Mouse (Mus musculus) MEL (cell line): ENCODE measurements around the gene 1700074P13Rik. TPM values are rescaled to one million over a fixed set of nuclear protein-coding genes. Genes with fewer than 3 reads are reported as not detected.
"Not testable (repeated sequence)": the region's sequence is repeated elsewhere in the genome, so short reads cannot be mapped to it uniquely, and the experiment has no call there.

ENCODE experiments used
- DNase-seq: peaks from one replicate; pipeline ENCODE4 v3.0.0; 2011; ENCODE audit warnings: low read depth, low spot score
- H3K27ac ChIP-seq: 2 replicates; pipeline ENCODE4 v1.5.1; 2012; ENCODE audit warnings: low read depth, mild to moderate bottlenecking, control low read depth, low read length, moderate library complexity; ENCODE audit not compliant: control insufficient read depth
- H3K27me3 ChIP-seq, 2 experiments: fragments of 150-350 bp in 1 of 2; sonication (generic) in 1 of 2; 2 replicates each; pipeline ENCODE4 v1.6.1; 2012; ENCODE audit warnings: low read length in 2 of 2, mild to moderate bottlenecking in 2 of 2, improper control_type of control experiment in 1 of 2, moderate library complexity in 1 of 2; ENCODE audit not compliant: insufficient read depth in 2 of 2, control insufficient read depth in 1 of 2
- H3K36me3 ChIP-seq, 2 experiments: 2 replicates each; pipeline ENCODE4 v1.6.1; 2012 to 2014; ENCODE audit warnings: low read length in 2 of 2, improper control_type of control experiment in 1 of 2, inconsistent platforms in 1 of 2, mild to moderate bottlenecking in 1 of 2; ENCODE audit not compliant: insufficient read depth in 2 of 2, control insufficient read depth in 1 of 2
- H3K4me1 ChIP-seq, 2 experiments: fragments of 150-350 bp in 1 of 2; sonication (generic) in 1 of 2; 2 replicates each; pipeline ENCODE4 v1.6.1; 2012; ENCODE audit warnings: low read length in 2 of 2, improper control_type of control experiment in 1 of 2, mild to moderate bottlenecking in 1 of 2; ENCODE audit not compliant: insufficient read depth in 2 of 2, control insufficient read depth in 1 of 2
- H3K4me3 ChIP-seq, 2 experiments: fragments of 150-350 bp in 1 of 2; sonication (generic) in 1 of 2; 2 replicates each; pipeline ENCODE4 v1.5.1; 2012; ENCODE audit warnings: low read depth in 2 of 2, low read length in 2 of 2, mild to moderate bottlenecking in 2 of 2, moderate library complexity in 2 of 2, control low read depth in 1 of 2, improper control_type of control experiment in 1 of 2; ENCODE audit not compliant: control insufficient read depth in 1 of 2, insufficient read depth in 1 of 2
- H3K79me2 ChIP-seq: 2 replicates; pipeline ENCODE4 v1.6.1; 2012; ENCODE audit warnings: mild to moderate bottlenecking, low read length, moderate library complexity; ENCODE audit not compliant: control insufficient read depth, poor library complexity, insufficient read depth
- H3K9ac ChIP-seq: 2 replicates; pipeline ENCODE4 v1.6.1; 2012; ENCODE audit warnings: low read depth, mild to moderate bottlenecking, control low read depth, low read length, moderate library complexity; ENCODE audit not compliant: control insufficient read depth, poor library complexity, severe bottlenecking
- H3K9me3 ChIP-seq: fragments of 150-350 bp; sonication (generic); replicated peaks from 2 replicates; pipeline ENCODE4 v1.6.1; 2012; ENCODE audit warnings: mild to moderate bottlenecking, low read length, improper control_type of control experiment, moderate library complexity; ENCODE audit not compliant: insufficient read depth
- BHLHE40 ChIP-seq: IDR thresholded peaks from 2 replicates; pipeline ENCODE4 v1.6.1; 2012; ENCODE audit warnings: low read depth, mild to moderate bottlenecking, inconsistent platforms, low read length, improper control_type of control experiment, borderline replicate concordance
- CHD1 ChIP-seq: IDR thresholded peaks from 2 replicates; pipeline ENCODE4 v1.6.1; 2012; ENCODE audit warnings: low read depth, mild to moderate bottlenecking, inconsistent platforms, low read length, improper control_type of control experiment
- EP300 ChIP-seq, 2 experiments: IDR thresholded peaks; 2 replicates each; pipeline ENCODE4 v1.6.1; 2011; ENCODE audit warnings: improper control_type of control experiment in 2 of 2, low read length in 2 of 2, low read depth in 1 of 2, mild to moderate bottlenecking in 1 of 2
- GABPA ChIP-seq: IDR thresholded peaks from 2 replicates; pipeline ENCODE4 v1.6.1; 2012; ENCODE audit warnings: low read depth, mild to moderate bottlenecking, inconsistent platforms, low read length, improper control_type of control experiment, moderate library complexity
- JUND ChIP-seq: IDR thresholded peaks from 2 replicates; pipeline ENCODE4 v1.6.1; 2011; ENCODE audit warnings: low read depth, mild to moderate bottlenecking, improper control_type of control experiment, low read length
- MAFK ChIP-seq: IDR thresholded peaks from 2 replicates; pipeline ENCODE4 v1.6.1; 2011; ENCODE audit warnings: low read depth, mild to moderate bottlenecking, low read length, improper control_type of control experiment, borderline replicate concordance
- MAZ ChIP-seq: IDR thresholded peaks from 2 replicates; pipeline ENCODE4 v1.6.1; 2012; ENCODE audit warnings: low read depth, mild to moderate bottlenecking, inconsistent platforms, low read length, improper control_type of control experiment
- MXI1 ChIP-seq: IDR thresholded peaks from 2 replicates; pipeline ENCODE4 v1.6.1; 2011; ENCODE audit warnings: mild to moderate bottlenecking, low read depth, low read length, improper control_type of control experiment
- MYB ChIP-seq: IDR thresholded peaks from 2 replicates; pipeline ENCODE4 v1.6.1; 2011; ENCODE audit warnings: mild to moderate bottlenecking, low read depth, low read length, improper control_type of control experiment
- MYC ChIP-seq: IDR thresholded peaks from 2 replicates; pipeline ENCODE4 v1.6.1; 2011; ENCODE audit warnings: low read depth, mild to moderate bottlenecking, low read length, improper control_type of control experiment, moderate library complexity
- NRF1 ChIP-seq: IDR thresholded peaks from 2 replicates; pipeline ENCODE4 v1.6.1; 2014; ENCODE audit warnings: low read depth, mild to moderate bottlenecking, inconsistent platforms, low read length, improper control_type of control experiment, moderate library complexity; ENCODE audit not compliant: poor library complexity, insufficient read depth, severe bottlenecking
- POLR2AphosphoS2 ChIP-seq: IDR thresholded peaks from 2 replicates; pipeline ENCODE4 v1.6.1; 2011; ENCODE audit warnings: low read length, improper control_type of control experiment
- POLR2AphosphoS5 ChIP-seq: IDR thresholded peaks from 2 replicates; pipeline ENCODE4 v1.6.1; 2012; ENCODE audit warnings: low read depth, borderline replicate concordance, mild to moderate bottlenecking, inconsistent platforms, low read length, moderate library complexity, mixed read lengths
- RCOR1 ChIP-seq: IDR thresholded peaks from 2 replicates; pipeline ENCODE4 v1.6.1; 2012; ENCODE audit warnings: low read depth, mild to moderate bottlenecking, inconsistent platforms, low read length, improper control_type of control experiment
- SIN3A ChIP-seq: IDR thresholded peaks from 2 replicates; pipeline ENCODE4 v1.6.1; 2012; ENCODE audit warnings: low read length, improper control_type of control experiment, inconsistent platforms
- TAL1 ChIP-seq: IDR thresholded peaks from 2 replicates; pipeline ENCODE4 v1.6.1; 2012; ENCODE audit warnings: mild to moderate bottlenecking, inconsistent platforms, low read length, moderate library complexity, mixed read lengths
- TBP ChIP-seq: IDR thresholded peaks from 2 replicates; pipeline ENCODE4 v1.8.0; 2011; ENCODE audit warnings: low read depth, low read length, improper control_type of control experiment
- TCF12 ChIP-seq: IDR thresholded peaks from 2 replicates; pipeline ENCODE4 v1.6.1; 2014; ENCODE audit warnings: low read depth, mild to moderate bottlenecking, inconsistent platforms, low read length, improper control_type of control experiment, moderate library complexity
- USF1 ChIP-seq: IDR thresholded peaks from 2 replicates; pipeline ENCODE4 v1.6.1; 2014; ENCODE audit warnings: low read depth, mild to moderate bottlenecking, inconsistent platforms, low read length, improper control_type of control experiment, moderate library complexity
- USF2 ChIP-seq, 2 experiments: IDR thresholded peaks; 2 replicates each; pipeline ENCODE4 v1.6.1; 2011 to 2012; ENCODE audit warnings: improper control_type of control experiment in 2 of 2, low read length in 2 of 2, borderline replicate concordance in 1 of 2, inconsistent platforms in 1 of 2, low read depth in 1 of 2, mild to moderate bottlenecking in 1 of 2; ENCODE audit not compliant: insufficient read depth in 1 of 2
- ZC3H11A ChIP-seq: IDR thresholded peaks from 2 replicates; pipeline ENCODE4 v1.6.1; 2012; ENCODE audit warnings: low read depth, mild to moderate bottlenecking, inconsistent platforms, low read length, improper control_type of control experiment
- ZKSCAN1 ChIP-seq: IDR thresholded peaks from 2 replicates; pipeline ENCODE4 v1.6.1; 2012; ENCODE audit warnings: low read depth, mild to moderate bottlenecking, inconsistent platforms, low read length, improper control_type of control experiment, moderate library complexity
- ZNF384 ChIP-seq: IDR thresholded peaks from 2 replicates; pipeline ENCODE4 v1.6.1; 2012; ENCODE audit warnings: low read depth, mild to moderate bottlenecking, inconsistent platforms, low read length, improper control_type of control experiment
- polyA plus RNA-seq, 2 experiments: library from polyadenylated mRNA; stranded (reverse) in 1 of 2; unstranded in 1 of 2; fragments of >175 nt in 1 of 2; fragments of >200 nt in 1 of 2; gene quantifications; 2 replicates each; pipeline versions ENCODE4 v1.2.1 to v1.2.4; 2012; ENCODE audit warnings: low replicate concordance in 2 of 2, low read depth in 1 of 2; ENCODE audit not compliant: insufficient read length in 2 of 2, insufficient read depth in 1 of 2, missing spikeins in 1 of 2
- total RNA-seq: library from RNA; depleted of rRNA; stranded (reverse); fragments of 300-350 nt; gene quantifications from 2 replicates; pipeline ENCODE4 v1.2.3, GENCODE M21; 2012; rRNA removed

1700074P13Rik gene
- total RNA-seq (not detected in 2 replicates), polyA plus RNA-seq (not detected)

- Histone ChIP-seq H3K27me3 (no peaks in the 10 kb centered on the region), H3K9ac (no peak within 1 kb of the TSS), H3K9me3 (no peaks in the 10 kb centered on the region), H3K4me3 (no peak within 1 kb of the TSS), H3K27ac (no peak within 1 kb of the TSS), H3K36me3 (no peaks in the 10 kb centered on the region), H3K4me1 (no peaks in the 10 kb centered on the region), H3K79me2 (no peaks in the 10 kb centered on the region)
- DNase-seq, result no peak
- TF ChIP-seq TAL1 (no peak), MAZ (no peak), ZKSCAN1 (no peak), BHLHE40 (no peak), EP300 (IDR thresholded peaks at IDR 0.05; ENCODE audit: low read depth in 1 of 2, low read length in 2 of 2) (no peak), CHD1 (no peak), MYB (no peak), MAFK (no peak)
Measured at GRCm38 (mm10) chr6:40940457-40940856, at the start of gene 1700074P13Rik. TSS of gene 1700074P13Rik (minus strand) at chr6:40940557.

GRCm38 (mm10) chr6:40964454-40964853, 24.1 kb upstream of the 1700074P13Rik start, which contains the start of gene 1810009J06Rik:
TSS of gene 1810009J06Rik (plus strand) at chr6:40964754.
- H3K27me3 ChIP-seq, H3K36me3 ChIP-seq: not testable (repeated sequence)

GRCm38 (mm10) chr6:40953716-40954115, 13.4 kb upstream of the 1700074P13Rik start:
- Histone ChIP-seq H3K27me3 (no peaks in the 10 kb centered on the region), H3K4me3 (no peak overlapping the region), H3K79me2 (no peaks in the 10 kb centered on the region), H3K36me3 (no peaks in the 10 kb centered on the region), H3K9ac (no peak overlapping the region), H3K4me1 (no peaks in the 10 kb centered on the region), H3K27ac (no peak overlapping the region), H3K9me3 (no peaks in the 10 kb centered on the region)
- no peak for DNase-seq
- TF ChIP-seq SIN3A, result no peak
- no peak for TF ChIP-seq RCOR1
- no peak for TF ChIP-seq USF2 (IDR thresholded peaks at IDR 0.05; ENCODE audit: borderline replicate concordance in 1 of 2, insufficient read depth in 1 of 2, low read depth in 1 of 2, low read length in 2 of 2)
- no peak for TF ChIP-seq MXI1
- no peak for TF ChIP-seq GABPA
- no peak for TF ChIP-seq EP300 (IDR thresholded peaks at IDR 0.05; ENCODE audit: low read depth in 1 of 2, low read length in 2 of 2)
- TF ChIP-seq ZNF384, result no peak
- no peak for TF ChIP-seq TBP
- TF ChIP-seq NRF1, result no peak
- TF ChIP-seq MAZ, result no peak
- no peak for TF ChIP-seq TAL1
- no peak for TF ChIP-seq TCF12
- TF ChIP-seq MYB, result no peak
- TF ChIP-seq ZC3H11A, result no peak
- TF ChIP-seq POLR2AphosphoS2, result no peak
- TF ChIP-seq ZKSCAN1, result no peak
- no peak for TF ChIP-seq POLR2AphosphoS5
- TF ChIP-seq MYC, result no peak
- TF ChIP-seq USF1, result no peak
- no peak for TF ChIP-seq JUND

More at GRCm38 (mm10) chr6:40964454-40964853, 24.1 kb upstream of the 1700074P13Rik start, which contains the start of gene 1810009J06Rik:
- H3K9ac ChIP-seq, H3K27ac ChIP-seq, H3K4me3 ChIP-seq, H3K79me2 ChIP-seq, DNase-seq, H3K9me3 ChIP-seq, H3K4me1 ChIP-seq: not testable (repeated sequence)
